Mouse (Mus musculus) MEL (cell line): ENCODE measurements around the gene Ccr5. TPM values are rescaled to one million over a fixed set of nuclear protein-coding genes. Genes with fewer than 3 reads are reported as not detected.

Source experiments
- DNase-seq: peaks from one replicate; pipeline ENCODE4 v3.0.0; 2011; ENCODE audit warnings: low read depth, low spot score
- H3K27ac ChIP-seq: 2 replicates; pipeline ENCODE4 v1.5.1; 2012; ENCODE audit warnings: low read depth, mild to moderate bottlenecking, control low read depth, low read length, moderate library complexity; ENCODE audit not compliant: control insufficient read depth
- H3K27me3 ChIP-seq, 2 experiments: fragments of 150-350 bp in 1 of 2; sonication (generic) in 1 of 2; 2 replicates each; pipeline ENCODE4 v1.6.1; 2012; ENCODE audit warnings: low read length in 2 of 2, mild to moderate bottlenecking in 2 of 2, improper control_type of control experiment in 1 of 2, moderate library complexity in 1 of 2; ENCODE audit not compliant: insufficient read depth in 2 of 2, control insufficient read depth in 1 of 2
- H3K36me3 ChIP-seq, 2 experiments: 2 replicates each; pipeline ENCODE4 v1.6.1; 2012 to 2014; ENCODE audit warnings: low read length in 2 of 2, improper control_type of control experiment in 1 of 2, inconsistent platforms in 1 of 2, mild to moderate bottlenecking in 1 of 2; ENCODE audit not compliant: insufficient read depth in 2 of 2, control insufficient read depth in 1 of 2
- H3K4me1 ChIP-seq, 2 experiments: fragments of 150-350 bp in 1 of 2; sonication (generic) in 1 of 2; 2 replicates each; pipeline ENCODE4 v1.6.1; 2012; ENCODE audit warnings: low read length in 2 of 2, improper control_type of control experiment in 1 of 2, mild to moderate bottlenecking in 1 of 2; ENCODE audit not compliant: insufficient read depth in 2 of 2, control insufficient read depth in 1 of 2
- H3K4me3 ChIP-seq, 2 experiments: fragments of 150-350 bp in 1 of 2; sonication (generic) in 1 of 2; 2 replicates each; pipeline ENCODE4 v1.5.1; 2012; ENCODE audit warnings: low read depth in 2 of 2, low read length in 2 of 2, mild to moderate bottlenecking in 2 of 2, moderate library complexity in 2 of 2, control low read depth in 1 of 2, improper control_type of control experiment in 1 of 2; ENCODE audit not compliant: control insufficient read depth in 1 of 2, insufficient read depth in 1 of 2
- H3K79me2 ChIP-seq: 2 replicates; pipeline ENCODE4 v1.6.1; 2012; ENCODE audit warnings: mild to moderate bottlenecking, low read length, moderate library complexity; ENCODE audit not compliant: control insufficient read depth, poor library complexity, insufficient read depth
- H3K9ac ChIP-seq: 2 replicates; pipeline ENCODE4 v1.6.1; 2012; ENCODE audit warnings: low read depth, mild to moderate bottlenecking, control low read depth, low read length, moderate library complexity; ENCODE audit not compliant: control insufficient read depth, poor library complexity, severe bottlenecking
- H3K9me3 ChIP-seq: fragments of 150-350 bp; sonication (generic); replicated peaks from 2 replicates; pipeline ENCODE4 v1.6.1; 2012; ENCODE audit warnings: mild to moderate bottlenecking, low read length, improper control_type of control experiment, moderate library complexity; ENCODE audit not compliant: insufficient read depth
- CHD2 ChIP-seq: IDR thresholded peaks from 2 replicates; pipeline ENCODE4 v1.6.1; 2011; ENCODE audit warnings: low read length, improper control_type of control experiment
- CTCF ChIP-seq, 3 experiments: IDR thresholded peaks in 2 of 3; conservative IDR thresholded peaks in 1 of 3; 2 replicates each; pipeline ENCODE4 v1.5.1; 2011 to 2012; ENCODE audit warnings: low read length in 3 of 3, low read depth in 2 of 3, mild to moderate bottlenecking in 2 of 3, improper control_type of control experiment in 1 of 3, inconsistent platforms in 1 of 3, mixed read lengths in 1 of 3, moderate library complexity in 1 of 3; ENCODE audit not compliant: control insufficient read depth in 1 of 3, insufficient read depth in 1 of 3, poor library complexity in 1 of 3, severe bottlenecking in 1 of 3
- ELF1 ChIP-seq: IDR thresholded peaks from 2 replicates; pipeline ENCODE4 v1.6.1; 2014; ENCODE audit warnings: low read depth, mild to moderate bottlenecking, inconsistent platforms, low read length, improper control_type of control experiment, moderate library complexity
- EP300 ChIP-seq, 2 experiments: IDR thresholded peaks; 2 replicates each; pipeline ENCODE4 v1.6.1; 2011; ENCODE audit warnings: improper control_type of control experiment in 2 of 2, low read length in 2 of 2, low read depth in 1 of 2, mild to moderate bottlenecking in 1 of 2
- ETS1 ChIP-seq: IDR thresholded peaks from 2 replicates; pipeline ENCODE4 v1.6.1; 2012; ENCODE audit warnings: low read depth, mild to moderate bottlenecking, inconsistent platforms, low read length, improper control_type of control experiment, moderate library complexity
- GABPA ChIP-seq: IDR thresholded peaks from 2 replicates; pipeline ENCODE4 v1.6.1; 2012; ENCODE audit warnings: low read depth, mild to moderate bottlenecking, inconsistent platforms, low read length, improper control_type of control experiment, moderate library complexity
- GATA1 ChIP-seq: IDR thresholded peaks from 2 replicates; pipeline ENCODE4 v1.6.1; 2011; ENCODE audit warnings: low read depth, low read length, improper control_type of control experiment
- HCFC1 ChIP-seq: IDR thresholded peaks from 2 replicates; pipeline ENCODE4 v1.6.1; 2012; ENCODE audit warnings: low read depth, mild to moderate bottlenecking, inconsistent platforms, low read length, improper control_type of control experiment, moderate library complexity
- MEF2A ChIP-seq: IDR thresholded peaks from 2 replicates; pipeline ENCODE4 v1.6.1; 2014; ENCODE audit warnings: low read depth, mild to moderate bottlenecking, inconsistent platforms, low read length, improper control_type of control experiment; ENCODE audit not compliant: poor library complexity, insufficient replicate concordance, severe bottlenecking; ENCODE audit errors: extremely low read depth
- MXI1 ChIP-seq: IDR thresholded peaks from 2 replicates; pipeline ENCODE4 v1.6.1; 2011; ENCODE audit warnings: mild to moderate bottlenecking, low read depth, low read length, improper control_type of control experiment
- MYB ChIP-seq: IDR thresholded peaks from 2 replicates; pipeline ENCODE4 v1.6.1; 2011; ENCODE audit warnings: mild to moderate bottlenecking, low read depth, low read length, improper control_type of control experiment
- MYC ChIP-seq: IDR thresholded peaks from 2 replicates; pipeline ENCODE4 v1.6.1; 2011; ENCODE audit warnings: low read depth, mild to moderate bottlenecking, low read length, improper control_type of control experiment, moderate library complexity
- NELFE ChIP-seq: IDR thresholded peaks from 2 replicates; pipeline ENCODE4 v1.6.1; 2011; ENCODE audit warnings: low read depth, low read length, improper control_type of control experiment
- POLR2A ChIP-seq, 2 experiments: IDR thresholded peaks; 2 replicates each; pipeline ENCODE4 v1.6.1; 2011 to 2012; ENCODE audit warnings: low read length in 2 of 2, mild to moderate bottlenecking in 2 of 2, control low read depth in 1 of 2, improper control_type of control experiment in 1 of 2, low read depth in 1 of 2, moderate library complexity in 1 of 2; ENCODE audit not compliant: control insufficient read depth in 1 of 2, insufficient read depth in 1 of 2, poor library complexity in 1 of 2
- RCOR1 ChIP-seq: IDR thresholded peaks from 2 replicates; pipeline ENCODE4 v1.6.1; 2012; ENCODE audit warnings: low read depth, mild to moderate bottlenecking, inconsistent platforms, low read length, improper control_type of control experiment
- SIN3A ChIP-seq: IDR thresholded peaks from 2 replicates; pipeline ENCODE4 v1.6.1; 2012; ENCODE audit warnings: low read length, improper control_type of control experiment, inconsistent platforms
- TBP ChIP-seq: IDR thresholded peaks from 2 replicates; pipeline ENCODE4 v1.8.0; 2011; ENCODE audit warnings: low read depth, low read length, improper control_type of control experiment
- TCF12 ChIP-seq: IDR thresholded peaks from 2 replicates; pipeline ENCODE4 v1.6.1; 2014; ENCODE audit warnings: low read depth, mild to moderate bottlenecking, inconsistent platforms, low read length, improper control_type of control experiment, moderate library complexity
- UBTF ChIP-seq: IDR thresholded peaks from 2 replicates; pipeline ENCODE4 v1.6.1; 2012; ENCODE audit warnings: low read depth, mild to moderate bottlenecking, inconsistent platforms, low read length, improper control_type of control experiment, moderate library complexity, borderline replicate concordance; ENCODE audit not compliant: insufficient read depth
- USF1 ChIP-seq: IDR thresholded peaks from 2 replicates; pipeline ENCODE4 v1.6.1; 2014; ENCODE audit warnings: low read depth, mild to moderate bottlenecking, inconsistent platforms, low read length, improper control_type of control experiment, moderate library complexity
- polyA plus RNA-seq, 2 experiments: library from polyadenylated mRNA; stranded (reverse) in 1 of 2; unstranded in 1 of 2; fragments of >175 nt in 1 of 2; fragments of >200 nt in 1 of 2; gene quantifications; 2 replicates each; pipeline versions ENCODE4 v1.2.1 to v1.2.4; 2012; ENCODE audit warnings: low replicate concordance in 2 of 2, low read depth in 1 of 2; ENCODE audit not compliant: insufficient read length in 2 of 2, insufficient read depth in 1 of 2, missing spikeins in 1 of 2
- total RNA-seq: library from RNA; depleted of rRNA; stranded (reverse); fragments of 300-350 nt; gene quantifications from 2 replicates; pipeline ENCODE4 v1.2.3, GENCODE M21; 2012

Gene Ccr5
- total and polyA plus RNA-seq, 3 experiments = 0.04 to 0.68 TPM; not detected in 1

DNA sequence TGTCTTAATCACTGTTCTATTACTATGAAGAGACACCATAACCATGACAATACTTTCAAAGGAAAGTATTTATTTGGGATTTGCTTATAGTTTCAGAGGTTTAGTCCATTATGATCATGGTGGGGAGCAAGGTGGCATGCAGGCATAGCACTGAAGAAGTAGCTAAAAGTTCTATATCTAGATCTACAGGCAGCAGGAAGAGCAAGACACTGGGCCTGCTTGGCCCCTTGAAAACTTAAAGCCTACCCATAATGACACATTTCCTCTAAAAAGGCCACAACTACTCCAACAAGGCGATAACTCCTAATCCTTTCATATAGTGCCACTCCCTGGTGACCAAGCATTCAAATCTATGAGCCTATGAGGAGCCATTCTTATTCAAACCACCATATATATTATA lies 9.3 kb upstream of the Ccr5 start (continued):
- TF ChIP-seq ELF1 = peak; percentile 55; the same call in 1 of the 2 replicates
- 0 out of 2 replicates have a peak, but pooled peaks have one; percentile 41 for TF ChIP-seq GATA1
- peak; percentile 36 to 53; a peak in 1 of 4 replicates for TF ChIP-seq EP300 (IDR thresholded peaks at IDR 0.05; ENCODE audit: low read depth in 1 of 2, low read length in 2 of 2)
- no peak for TF ChIP-seq UBTF
- TF ChIP-seq CTCF (IDR thresholded peaks at IDR 0.05 in 2 of 3, conservative IDR thresholded peaks at IDR 0.05 in 1 of 3; ENCODE audit: control insufficient read depth in 1 of 3, insufficient read depth in 1 of 3, low read depth in 2 of 3, low read length in 3 of 3, poor library complexity in 1 of 3, severe bottlenecking in 1 of 3) = peak in 1 of 3 experiments; percentile 21; a peak in 2 of 6 replicates
- TF ChIP-seq HCFC1 = 0 out of 2 replicates have a peak, but pooled peaks have one; percentile 52
- no peak for TF ChIP-seq MEF2A
- TF ChIP-seq USF1 = no peak
- TF ChIP-seq GABPA = no peak

DNA sequence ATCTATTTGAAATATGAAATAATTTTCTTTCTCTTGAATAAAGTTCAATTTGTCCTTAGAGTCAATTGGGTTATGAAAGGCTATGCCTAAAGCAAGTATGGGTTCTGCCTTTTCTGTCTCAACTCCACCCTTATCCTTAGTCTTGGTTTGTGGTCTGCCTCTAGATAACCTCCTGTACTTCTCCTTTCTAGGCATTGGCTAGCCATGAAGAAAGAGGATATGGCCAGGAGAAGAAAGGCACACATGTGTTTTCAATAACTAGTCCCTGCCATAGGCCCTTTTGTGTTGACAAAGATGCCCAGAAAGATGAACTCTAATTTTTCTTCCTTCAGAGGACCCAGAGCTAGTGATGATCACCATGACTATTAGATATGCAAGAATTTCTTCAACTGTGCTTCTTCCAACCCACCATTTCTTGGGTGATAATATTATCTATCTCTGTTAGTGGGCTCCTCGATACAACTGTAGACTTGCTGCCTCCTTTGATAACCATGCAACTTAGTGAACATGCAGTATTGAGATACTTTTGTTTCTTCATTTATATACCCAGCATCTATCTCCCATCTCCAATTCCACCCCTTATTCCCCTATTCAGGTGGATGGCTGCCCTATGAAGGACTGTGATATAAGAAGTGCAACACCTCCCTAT lies 8.6 kb upstream of the Ccr5 start:
- peak; percentile 69 for TF ChIP-seq SIN3A
- TF ChIP-seq NELFE = no peak
- TF ChIP-seq POLR2A (IDR thresholded peaks at IDR 0.05; ENCODE audit: control insufficient read depth in 1 of 2, insufficient read depth in 1 of 2, low read depth in 1 of 2, low read length in 2 of 2, poor library complexity in 1 of 2) = no peak
- 0 out of 2 replicates have a peak, but pooled peaks have one; percentile 25 for TF ChIP-seq TBP
- peak; percentile 93 for TF ChIP-seq TCF12
- TF ChIP-seq RCOR1 = peak; percentile 92
- peak; percentile 76 for TF ChIP-seq MYB
- peak; percentile 86 for TF ChIP-seq MYC
- TF ChIP-seq EP300 (IDR thresholded peaks at IDR 0.05; ENCODE audit: low read depth in 1 of 2, low read length in 2 of 2) = peak; percentile 91 to 92
- peak; percentile 85 for TF ChIP-seq GATA1
- TF ChIP-seq CHD2 = no peak; the same call in 1 of the 2 replicates
- peak; percentile 63 for TF ChIP-seq ETS1
- TF ChIP-seq MXI1 = peak; percentile 66; the same call in 1 of the 2 replicates
- TF ChIP-seq, all 39 proteins: peak for 10
- H3K27ac ChIP-seq = peak overlapping the region; percentile 98
- H3K4me3 ChIP-seq = no peak overlapping the region
- no peak overlapping the region for H3K9ac ChIP-seq
- no peaks in the 10 kb centered on the region for H3K79me2 ChIP-seq
- peak; percentile 93 for DNase-seq
- no peaks in the 10 kb centered on the region for H3K27me3 ChIP-seq
- peaks cover 0 to 64% of the 10 kb centered on the region in 2 experiments; a peak in 2 of 4 replicates for H3K36me3 ChIP-seq
- no peaks in the 10 kb centered on the region for H3K9me3 ChIP-seq
- peaks cover 21 to 31% of the 10 kb centered on the region in 2 experiments for H3K4me1 ChIP-seq
